Mouse (Mus musculus) fat pad, adult 2 months (tissue): ENCODE data around the gene Mmadhc.

ENCODE experiments used
- DNase-seq: peaks from one replicate; pipeline ENCODE4 v3.0.0-alpha.2; 2011; ENCODE audit warnings: low read depth, low spot score; ENCODE audit errors: extremely low read depth

Mmadhc gene

GRCm38 (mm10) chr2:50265215-50265785, 31.3 kb downstream of the Mmadhc start:
- DNase-seq: no peak

- DNase-seq: no peak
Observed at GRCm38 (mm10) chr2:50264059-50264458, 32.5 kb downstream of the Mmadhc start.

- no peak for DNase-seq
Observed at GRCm38 (mm10) chr2:50254955-50255354, 41.6 kb downstream of the Mmadhc start.

- DNase-seq: no peak
Observed at GRCm38 (mm10) chr2:50248551-50248950, 48.0 kb downstream of the Mmadhc start.

- DNase-seq: no peak
Observed at GRCm38 (mm10) chr2:50233491-50233890, 63.1 kb downstream of the Mmadhc start.
